Mouse (Mus musculus): ENCODE measurements around the gene Jph3. TPM values are rescaled to one million over a fixed set of nuclear protein-coding genes. Genes with fewer than 3 reads are reported as not detected.

The Jph3 gene
- total RNA-seq, 2 experiments from 2014 or later = 187 to 192 TPM

DNA sequence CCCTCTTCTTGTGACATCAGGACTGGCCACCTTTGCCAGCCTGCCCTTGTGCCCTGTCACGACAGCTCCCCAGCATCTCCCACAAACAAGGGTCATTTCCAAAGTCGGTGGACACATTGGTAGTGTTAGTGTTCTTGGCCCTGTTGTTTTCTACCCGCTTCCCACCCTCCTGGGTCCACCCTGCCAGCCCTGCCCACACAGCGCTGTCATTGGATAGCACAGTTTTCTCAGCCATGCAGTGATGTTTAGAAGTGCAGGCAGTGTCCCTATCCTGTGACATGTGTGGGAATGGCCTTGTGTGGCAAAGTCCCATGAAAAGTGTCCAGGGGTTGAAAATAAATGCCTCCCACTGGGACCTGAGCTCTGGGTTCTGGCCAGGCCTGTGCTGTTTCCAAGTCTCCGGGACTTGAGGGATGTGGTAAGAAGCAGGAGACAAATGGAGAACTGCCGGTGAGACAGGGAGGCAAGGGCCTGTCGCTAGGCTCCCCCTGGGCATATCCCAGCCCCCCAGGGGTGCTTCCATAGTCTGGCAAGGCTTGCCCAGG lies 36.2 kb downstream of the Jph3 start:
- no peak for DNase-seq (ENCODE audit: low spot score in 2 of 2)
- intact Hi-C loops (cut with DNase I) = no loop called here

DNA sequence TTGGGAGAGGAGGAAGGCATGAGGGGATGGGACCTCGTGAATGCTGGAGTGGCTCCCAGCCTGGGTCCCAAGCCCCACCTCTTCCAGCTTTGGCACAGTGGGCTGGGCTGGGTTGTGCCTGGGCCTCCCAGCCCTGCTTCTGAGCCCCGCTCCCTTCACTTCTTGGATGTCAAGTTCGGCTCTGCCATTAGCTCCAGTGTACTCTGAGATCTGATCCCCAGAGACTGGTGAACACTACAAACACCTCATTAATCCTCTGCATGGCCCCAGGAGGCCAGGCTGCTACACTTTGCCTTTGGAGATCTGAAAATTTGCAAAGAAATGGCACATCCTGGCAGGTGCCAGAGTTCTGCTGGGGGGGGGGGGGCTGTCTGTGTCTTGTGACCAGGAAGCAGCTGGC lies 39.7 kb downstream of the Jph3 start:
- DNase-seq (ENCODE audit: low spot score in 2 of 2) = no peak
- intact Hi-C loops (cut with DNase I) = no loop called here

DNA sequence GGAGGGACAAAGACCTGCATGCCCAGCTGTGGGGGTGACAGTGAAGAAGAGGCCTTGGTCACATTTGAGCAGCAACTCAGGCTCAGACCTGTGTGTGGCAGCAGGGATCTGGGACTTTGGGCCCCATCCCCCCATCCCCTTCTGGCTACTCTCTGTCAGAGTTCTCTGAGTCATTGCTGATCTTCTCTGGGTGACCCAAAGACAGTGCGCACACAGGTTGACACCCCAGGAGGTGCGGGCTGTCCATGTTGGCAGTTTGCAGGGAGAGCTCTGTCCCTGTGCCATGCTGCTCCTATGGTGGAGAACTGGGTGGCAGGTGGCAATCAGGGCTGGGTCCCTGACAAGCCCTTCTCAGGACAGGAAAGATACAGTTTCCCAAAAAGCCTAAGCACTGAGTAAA lies 40.2 kb downstream of the Jph3 start:
- DNase-seq (ENCODE audit: low spot score in 2 of 2) = no peak
- intact Hi-C loops (cut with DNase I) = loop anchor here (5.0 kb wide), 1 partner anchor 37 kb away; no protein-coding TSS in a partner anchor

DNA sequence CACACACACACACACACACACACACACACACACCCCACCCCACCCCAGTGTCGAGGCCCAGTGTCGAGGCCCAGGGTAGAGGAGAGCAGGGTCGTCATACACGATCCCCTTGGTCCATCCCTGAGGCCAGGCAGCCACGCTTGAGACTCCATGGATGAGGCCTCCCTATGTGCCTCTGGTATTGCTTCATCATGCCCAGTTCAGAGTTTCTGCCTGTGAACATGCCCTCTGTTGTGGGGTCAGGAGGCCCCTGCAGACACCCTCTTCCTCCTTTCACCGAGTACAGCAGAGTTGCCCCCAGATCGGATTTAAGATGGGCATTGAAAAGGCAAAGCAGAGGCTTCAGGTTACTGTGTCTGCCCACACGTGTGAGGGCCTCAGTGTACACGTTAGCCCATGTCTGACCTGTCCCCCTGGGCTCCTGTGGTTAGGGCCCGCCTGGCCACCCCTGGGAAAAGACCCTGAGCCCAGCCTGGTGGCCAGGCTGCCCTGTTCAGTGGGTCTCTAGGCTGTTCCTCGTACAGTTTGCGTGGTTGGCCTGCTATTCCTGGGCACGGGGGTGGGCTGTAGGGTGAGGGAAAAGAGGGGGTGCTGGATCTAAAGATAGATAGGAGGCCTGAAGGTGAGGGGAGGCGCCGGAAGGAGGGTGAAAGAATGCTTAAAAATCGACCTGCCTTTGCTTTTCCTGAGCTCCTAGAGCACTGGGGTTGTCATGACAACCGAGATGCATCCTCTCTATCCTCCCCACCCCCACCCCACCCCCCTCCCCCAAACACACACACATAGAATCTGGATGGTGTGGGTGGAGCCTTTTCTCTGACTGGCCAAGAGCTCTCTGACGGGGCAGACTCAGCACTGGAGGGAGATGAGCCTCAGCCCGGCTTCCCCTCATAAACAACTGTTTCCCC lies 41.7 kb downstream of the Jph3 start:
- intact Hi-C loops (cut with DNase I) = loop anchor here (5.0 kb wide), 1 partner anchor 39 kb away; no protein-coding TSS in a partner anchor
- DNase-seq (ENCODE audit: low spot score in 2 of 2) = peak; percentile 56 to 80

DNA sequence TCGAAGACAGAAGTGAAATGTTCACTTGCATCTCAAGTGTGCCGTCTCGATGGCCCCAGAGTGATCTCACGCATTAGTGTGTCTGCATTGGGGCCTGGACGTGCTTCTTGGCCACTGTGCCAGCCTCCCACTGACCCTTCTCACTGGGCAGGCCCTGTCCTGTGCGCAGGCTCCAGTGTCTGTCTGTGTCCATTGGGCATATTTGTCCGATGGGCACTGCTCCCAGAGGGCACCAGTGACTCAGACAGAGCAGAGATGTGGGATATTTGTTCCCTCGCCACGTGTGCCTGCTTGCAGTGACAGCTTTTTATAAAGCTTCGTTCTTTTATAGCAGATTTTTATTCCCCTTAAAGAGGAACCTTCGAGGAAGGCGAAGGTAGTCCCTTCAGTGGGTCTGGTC lies 44.5 kb downstream of the Jph3 start:
- intact Hi-C loops (cut with DNase I) = loop anchor here (5.0 kb wide), 1 partner anchor 42 kb away; no protein-coding TSS in a partner anchor
- no peak for DNase-seq (ENCODE audit: low spot score in 2 of 2)

GRCm38 (mm10) chr8:121782493-121782892 lies 53.1 kb downstream of the Jph3 start:
- DNase-seq (ENCODE audit: low spot score in 2 of 2) = no peak
- intact Hi-C loops (cut with DNase I) = no loop called here

DNA sequence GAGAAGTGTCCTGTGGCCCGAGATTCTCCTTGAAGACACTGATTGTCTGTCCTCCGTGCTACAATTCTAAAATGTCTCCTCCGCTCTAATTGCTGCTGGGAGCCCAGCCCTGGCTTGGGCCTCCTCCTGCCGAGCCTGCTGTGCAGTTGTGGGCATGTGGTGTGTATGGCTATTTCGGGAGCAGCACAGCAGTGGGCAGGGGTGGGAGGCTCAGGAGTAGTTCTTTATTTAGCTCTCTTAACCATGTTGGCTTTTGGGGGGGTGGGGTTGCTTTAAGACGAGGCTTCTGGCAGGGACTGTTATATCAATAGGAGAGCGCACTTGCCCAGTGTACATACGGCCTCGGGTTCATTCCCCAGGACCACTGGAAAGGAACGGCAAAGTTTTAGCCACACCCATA lies 57.1 kb downstream of the Jph3 start:
- DNase-seq (ENCODE audit: low spot score in 2 of 2) = peak; percentile 67 to 79
- intact Hi-C loops (cut with DNase I) = no loop called here

- intact Hi-C loops (cut with DNase I) = no loop called here
- no peak for DNase-seq (ENCODE audit: low spot score in 2 of 2)
Observed at GRCm38 (mm10) chr8:121788786-121789185, 59.4 kb downstream of the Jph3 start.

DNA sequence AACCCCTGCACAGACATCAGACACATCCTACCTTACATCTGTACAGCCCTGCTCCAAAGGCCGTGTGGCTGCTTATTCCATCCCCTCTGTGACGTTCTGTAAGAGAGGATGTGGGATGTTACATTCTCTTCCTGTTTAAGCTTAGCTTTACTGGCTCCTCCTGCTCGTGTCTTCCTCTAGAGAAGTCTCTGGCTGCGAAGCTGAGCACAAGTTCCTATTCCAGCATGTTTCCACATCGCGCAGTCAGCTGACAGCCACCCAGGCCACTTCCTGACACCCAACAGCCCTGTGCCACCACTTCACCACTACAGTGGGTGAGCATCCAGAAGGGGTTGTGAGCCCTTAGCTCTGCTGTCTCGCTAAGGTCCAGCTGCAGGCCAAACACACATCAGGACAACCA lies 62.7 kb downstream of the Jph3 start:
- DNase-seq (ENCODE audit: low spot score in 2 of 2) = no peak
- intact Hi-C loops (cut with DNase I) = no loop called here

DNA sequence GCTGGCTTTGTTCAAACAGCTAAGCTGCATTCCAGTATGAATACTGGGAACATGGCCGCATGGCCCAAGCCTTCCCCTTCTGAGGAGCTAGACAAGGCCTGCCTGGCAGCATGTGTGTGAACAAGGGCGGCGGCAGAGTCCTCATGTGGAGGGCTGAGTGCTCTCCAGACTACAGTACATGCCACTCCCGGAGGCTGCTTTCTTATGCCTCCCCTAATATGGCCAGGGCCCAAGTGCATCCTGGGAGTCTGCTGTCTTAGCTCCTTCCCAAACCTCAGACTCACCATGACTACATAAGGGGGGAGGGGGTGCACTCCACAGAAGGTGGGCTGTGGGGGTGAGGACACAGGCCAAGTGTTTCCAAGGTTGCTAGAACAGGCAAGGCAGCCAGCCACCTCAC lies 63.2 kb downstream of the Jph3 start:
- intact Hi-C loops (cut with DNase I) = no loop called here
- DNase-seq (ENCODE audit: low spot score in 2 of 2) = no peak

DNA sequence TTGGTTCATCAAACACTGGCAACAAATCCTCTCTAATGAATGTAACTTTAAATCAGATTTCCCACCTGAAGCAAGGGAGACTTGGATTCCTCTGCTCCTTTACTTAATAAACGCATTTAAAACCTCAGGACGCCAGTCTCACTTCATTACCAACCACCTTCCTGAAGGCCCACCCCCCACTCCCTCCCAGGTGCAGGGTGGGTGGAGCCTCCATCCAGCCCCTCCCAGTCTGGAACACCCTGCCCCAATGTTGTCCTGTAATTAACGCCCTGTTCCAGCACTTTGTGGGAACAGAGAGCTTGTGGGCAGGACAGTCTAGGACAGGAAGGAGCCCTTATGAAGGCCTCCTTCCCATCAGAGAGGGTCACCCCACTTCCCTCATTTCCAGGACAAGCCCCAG lies 64.7 kb downstream of the Jph3 start:
- intact Hi-C loops (cut with DNase I) = no loop called here
- DNase-seq (ENCODE audit: low spot score in 2 of 2) = no peak

DNA sequence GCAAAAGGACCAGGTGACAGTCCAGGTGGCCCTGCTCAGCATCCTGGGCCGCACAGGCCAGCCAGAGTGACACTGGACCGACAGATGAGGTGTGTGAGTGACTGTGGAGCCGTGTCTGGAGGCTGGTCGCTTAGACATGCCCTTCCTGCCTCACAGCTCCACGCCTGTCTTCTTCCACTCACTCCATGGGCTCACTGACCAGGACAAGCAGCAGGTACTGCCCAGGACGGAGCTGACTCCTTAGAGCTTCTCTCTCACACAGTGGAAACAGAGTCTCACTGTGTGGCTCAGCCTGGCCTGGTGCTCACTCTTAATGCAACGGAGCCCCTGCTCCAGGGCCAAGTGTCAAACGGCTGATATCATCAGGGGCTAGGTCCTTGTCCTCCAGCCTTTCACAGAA lies 66.0 kb downstream of the Jph3 start:
- no peak for DNase-seq (ENCODE audit: low spot score in 2 of 2)
- intact Hi-C loops (cut with DNase I) = no loop called here

- DNase-seq (ENCODE audit: low spot score in 2 of 2) = no peak
- intact Hi-C loops (cut with DNase I) = no loop called here
Observed at GRCm38 (mm10) chr8:121796406-121796805, 67.0 kb downstream of the Jph3 start.

DNA sequence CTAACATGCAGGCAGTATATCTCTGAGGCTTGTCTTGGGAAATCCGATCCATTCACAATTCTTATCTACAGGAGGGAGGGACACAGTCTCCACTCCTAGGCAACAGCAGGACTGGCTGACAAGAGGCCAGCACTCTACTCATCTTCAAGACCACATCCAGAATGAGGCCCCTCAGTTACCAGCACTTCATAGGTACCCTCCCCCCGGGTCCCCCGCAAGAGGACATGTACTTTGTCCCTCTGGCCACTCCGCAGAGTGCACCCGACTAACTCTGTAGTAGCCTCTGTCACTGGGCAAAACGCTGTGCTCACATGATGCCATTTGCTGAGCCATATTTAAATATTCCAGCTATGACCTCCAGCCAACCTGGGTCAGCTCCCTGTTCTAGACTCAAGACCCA lies 69.0 kb downstream of the Jph3 start:
- DNase-seq (ENCODE audit: low spot score in 2 of 2) = no peak
- intact Hi-C loops (cut with DNase I) = no loop called here

DNA sequence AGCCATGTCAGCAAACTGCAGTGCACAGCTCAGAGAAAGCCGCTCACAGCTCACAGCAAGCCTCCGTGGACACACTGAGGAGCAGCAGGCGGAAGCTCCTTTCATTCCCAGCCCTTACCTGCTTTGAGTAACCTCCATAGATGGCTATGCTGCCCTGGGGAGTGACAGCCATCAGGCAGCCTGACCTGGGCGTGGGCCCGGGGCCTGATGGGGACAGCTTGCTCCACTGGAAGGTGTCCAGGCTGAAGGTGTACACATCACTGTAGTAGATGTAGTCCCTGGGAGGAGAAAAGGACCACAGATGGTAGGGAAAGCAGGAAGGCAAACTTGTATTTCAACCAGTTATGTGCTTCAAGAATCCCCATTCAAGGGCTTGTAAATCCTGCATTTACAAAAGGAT lies 75.4 kb downstream of the Jph3 start:
- intact Hi-C loops (cut with DNase I) = no loop called here

DNA sequence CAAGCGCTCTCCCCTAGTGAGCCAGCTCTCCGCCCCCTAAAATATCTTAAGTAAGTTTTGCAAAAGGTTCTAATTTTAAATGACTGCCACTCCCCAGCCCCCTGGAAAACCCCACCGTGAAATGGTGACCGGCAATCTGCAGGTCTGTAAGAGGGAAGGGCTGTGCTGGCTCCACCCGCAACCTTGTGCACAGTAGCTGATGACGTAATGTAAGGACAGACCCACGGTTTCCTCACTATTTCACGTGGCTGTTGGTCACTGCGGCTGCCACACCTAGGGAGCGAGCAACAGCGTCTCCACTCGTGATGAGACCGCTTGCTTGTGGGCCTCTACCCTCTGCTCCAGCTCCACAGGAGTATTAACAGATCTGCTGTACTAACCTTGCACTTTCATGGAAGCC lies 76.7 kb downstream of the Jph3 start:
- intact Hi-C loops (cut with DNase I) = no loop called here
- DNase-seq (ENCODE audit: low spot score in 2 of 2) = no peak

More for the DNA sequence above, 75.4 kb downstream of the Jph3 start:
- DNase-seq (ENCODE audit: low spot score in 2 of 2) = no peak

DNA sequence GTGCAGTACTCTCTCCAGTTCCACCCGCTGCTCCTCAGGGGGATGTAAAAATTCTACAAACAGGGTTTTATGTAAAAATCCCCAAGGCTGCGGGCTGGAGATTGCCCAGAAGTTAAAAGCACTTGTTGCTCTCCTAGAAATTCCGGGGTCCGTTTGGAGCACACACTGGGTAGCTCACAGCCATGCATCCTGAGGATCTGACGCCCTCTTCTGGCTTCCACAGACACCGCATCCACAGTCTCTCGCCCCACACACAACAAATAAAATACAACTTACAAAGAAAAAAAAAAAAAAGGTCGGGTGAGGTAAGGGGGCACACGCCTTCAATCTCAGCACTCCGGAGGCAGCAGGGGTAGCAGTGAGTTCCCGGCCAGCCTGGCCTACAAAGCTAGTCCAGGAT lies 78.6 kb downstream of the Jph3 start:
- no peak for DNase-seq (ENCODE audit: low spot score in 2 of 2)
- intact Hi-C loops (cut with DNase I) = no loop called here

DNA sequence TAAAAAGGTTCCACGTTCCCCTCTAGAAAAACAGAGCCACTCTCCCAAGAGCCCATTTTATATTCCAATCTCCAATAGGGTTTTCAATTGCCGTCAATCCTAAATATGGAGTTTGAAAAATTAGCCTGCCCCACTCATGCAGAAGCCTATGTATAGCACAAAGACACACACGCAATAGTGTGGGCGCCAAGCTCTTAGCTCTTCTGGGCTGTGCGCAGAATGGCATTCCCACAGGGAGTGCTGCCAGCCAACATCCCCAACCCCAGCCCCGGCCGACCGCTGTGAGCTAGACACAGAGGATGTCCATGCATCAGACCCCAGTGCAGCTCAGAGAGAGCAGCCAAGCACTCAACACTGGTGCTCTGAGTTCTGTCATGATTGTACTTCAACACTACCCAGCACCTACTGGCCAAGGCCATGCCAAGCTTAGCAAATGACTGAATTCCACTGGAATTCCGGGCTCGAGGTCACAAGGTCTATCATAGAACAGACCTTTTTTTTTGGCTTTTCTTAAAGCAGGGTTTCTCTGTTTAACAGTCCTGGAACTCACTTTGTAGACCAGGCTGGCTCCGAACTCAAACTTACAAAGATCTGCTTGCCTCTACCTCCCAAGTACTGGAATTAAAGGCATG lies 80.2 kb downstream of the Jph3 start:
- DNase-seq (ENCODE audit: low spot score in 2 of 2) = peak; percentile 71 to 73
- intact Hi-C loops (cut with DNase I) = no loop called here

GRCm38 (mm10) chr8:121811502-121811901 lies 82.1 kb downstream of the Jph3 start:
- intact Hi-C loops (cut with DNase I) = no loop called here
- DNase-seq (ENCODE audit: low spot score in 2 of 2) = no peak

GRCm38 (mm10) chr8:121811931-121812570 lies 82.6 kb downstream of the Jph3 start:
- no peak for DNase-seq (ENCODE audit: low spot score in 2 of 2)
- intact Hi-C loops (cut with DNase I) = no loop called here
